Mouse (Mus musculus) urinary bladder, postnatal 10 days (tissue): Measurements from ENCODE around the gene Pzp.

ENCODE experiments used
- DNase-seq: peaks from one replicate; pipeline ENCODE4 v3.0.0; 2022; ENCODE audit warnings: low spot score

Gene Pzp

GRCm38 (mm10) chr6:128479463-128480454, 46.8 kb downstream of the Pzp start:
- DNase-seq, result peak; percentile 96

DNA sequence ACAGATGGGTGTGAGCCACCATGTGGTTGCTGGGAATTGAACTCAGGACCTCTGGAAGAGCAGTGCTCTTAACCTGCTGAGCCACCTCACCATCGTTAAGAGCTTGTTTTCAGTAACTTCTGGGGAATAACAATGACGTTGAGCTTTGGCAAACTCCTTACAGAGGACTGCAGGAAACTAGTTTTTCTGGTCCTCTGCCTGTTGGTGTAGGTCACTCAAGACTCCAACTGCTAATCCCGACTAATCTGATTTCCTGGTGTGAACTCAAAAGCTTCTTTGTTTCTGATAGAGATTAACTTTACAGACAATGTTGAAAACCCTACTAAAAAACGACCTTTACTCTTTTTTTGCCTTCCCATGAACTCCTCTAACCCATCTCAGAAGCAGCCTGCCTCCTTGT, 49.0 kb downstream of the Pzp start:
- DNase-seq, result no peak

GRCm38 (mm10) chr6:128474112-128474511, 52.4 kb downstream of the Pzp start:
- no peak for DNase-seq

DNA sequence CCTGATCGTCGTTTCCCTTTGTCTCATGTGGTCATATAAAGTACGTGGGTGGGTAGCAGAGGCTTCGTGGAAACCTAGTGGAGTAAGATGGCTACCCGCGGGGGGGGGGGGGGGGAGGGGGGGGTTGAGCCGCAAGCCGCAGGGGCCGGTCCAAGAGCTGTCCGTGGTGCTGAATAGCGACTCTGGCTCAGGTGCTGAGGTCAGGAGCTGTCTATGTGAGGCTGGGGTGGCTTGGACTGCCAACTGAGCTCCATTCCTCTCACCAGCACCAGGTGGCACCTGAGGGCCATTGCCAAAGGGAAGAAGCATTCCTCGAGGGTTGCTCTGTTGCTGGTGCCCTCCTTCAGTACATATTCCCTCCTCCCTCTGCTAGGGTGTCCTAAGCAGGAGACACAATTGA, 57.1 kb downstream of the Pzp start:
- DNase-seq, result no peak

- DNase-seq, result no peak
These were observed 59.2 kb downstream of the Pzp start for GRCm38 (mm10) chr6:128467298-128467697.

- no peak for DNase-seq
These were observed 60.0 kb downstream of the Pzp start for GRCm38 (mm10) chr6:128466563-128466962.

GRCm38 (mm10) chr6:128466043-128466442, 60.5 kb downstream of the Pzp start:
- DNase-seq, result no peak

DNA sequence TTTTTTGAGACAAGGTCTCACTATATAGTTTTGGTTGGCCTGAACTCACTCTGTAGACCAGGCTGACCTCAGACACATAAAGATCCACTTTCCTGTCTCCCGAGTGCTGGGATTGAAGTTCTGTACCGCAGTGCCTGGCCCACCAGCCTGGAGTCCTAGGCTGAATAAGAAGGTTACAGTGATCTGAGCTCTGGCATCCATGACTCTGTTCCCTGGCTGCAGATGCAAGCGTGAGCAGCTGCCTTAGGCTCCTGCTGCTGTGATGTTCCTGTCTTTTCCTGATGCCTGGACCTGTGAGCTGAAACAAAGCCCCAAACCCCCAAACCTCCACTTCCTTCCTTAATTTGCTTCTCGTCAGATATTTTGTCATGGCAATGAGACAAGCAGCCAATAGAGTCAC, 61.5 kb downstream of the Pzp start:
- no peak for DNase-seq

DNA sequence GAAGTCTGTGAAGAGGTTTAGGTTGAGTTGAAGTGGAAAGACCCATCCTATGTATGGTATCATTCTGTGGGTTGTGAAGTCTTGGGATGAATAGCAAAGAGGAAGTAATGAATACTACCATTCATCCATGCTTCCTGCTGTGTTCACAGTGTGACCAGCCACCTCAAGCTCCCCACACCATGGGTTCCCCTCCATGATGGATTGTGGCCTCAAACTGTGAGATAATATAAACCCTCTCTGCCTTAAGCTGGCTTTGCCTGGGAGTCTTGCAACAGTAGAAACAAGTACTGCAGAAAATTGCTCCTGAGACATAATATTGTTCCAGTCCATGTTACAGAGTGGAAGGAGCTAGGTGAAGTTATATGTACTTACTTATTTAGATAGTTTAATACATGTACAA, 64.9 kb downstream of the Pzp start:
- no peak for DNase-seq

GRCm38 (mm10) chr6:128460729-128461503, 65.6 kb downstream of the Pzp start:
- no peak for DNase-seq

GRCm38 (mm10) chr6:128460321-128460720, 66.2 kb downstream of the Pzp start:
- no peak for DNase-seq

DNA sequence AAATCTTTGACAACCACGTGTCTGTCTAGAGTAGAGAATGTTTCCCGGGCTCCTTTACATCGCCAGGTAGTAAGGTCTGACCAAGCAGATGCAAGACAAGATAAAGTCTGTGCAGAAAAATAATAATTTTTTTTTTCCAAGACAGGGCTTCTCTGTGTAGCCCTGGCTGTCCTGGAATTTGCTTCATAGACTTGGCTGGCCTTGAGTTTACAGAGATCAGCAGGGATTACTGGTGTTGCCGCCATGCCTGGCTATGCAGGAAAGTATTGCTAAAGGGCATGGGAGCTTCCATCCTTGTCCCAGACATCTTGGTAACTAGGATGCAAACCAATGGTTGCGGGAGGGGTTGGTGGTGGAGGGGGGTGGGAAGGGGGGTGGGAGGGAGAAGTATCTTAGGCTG, 69.3 kb downstream of the Pzp start:
- no peak for DNase-seq

DNA sequence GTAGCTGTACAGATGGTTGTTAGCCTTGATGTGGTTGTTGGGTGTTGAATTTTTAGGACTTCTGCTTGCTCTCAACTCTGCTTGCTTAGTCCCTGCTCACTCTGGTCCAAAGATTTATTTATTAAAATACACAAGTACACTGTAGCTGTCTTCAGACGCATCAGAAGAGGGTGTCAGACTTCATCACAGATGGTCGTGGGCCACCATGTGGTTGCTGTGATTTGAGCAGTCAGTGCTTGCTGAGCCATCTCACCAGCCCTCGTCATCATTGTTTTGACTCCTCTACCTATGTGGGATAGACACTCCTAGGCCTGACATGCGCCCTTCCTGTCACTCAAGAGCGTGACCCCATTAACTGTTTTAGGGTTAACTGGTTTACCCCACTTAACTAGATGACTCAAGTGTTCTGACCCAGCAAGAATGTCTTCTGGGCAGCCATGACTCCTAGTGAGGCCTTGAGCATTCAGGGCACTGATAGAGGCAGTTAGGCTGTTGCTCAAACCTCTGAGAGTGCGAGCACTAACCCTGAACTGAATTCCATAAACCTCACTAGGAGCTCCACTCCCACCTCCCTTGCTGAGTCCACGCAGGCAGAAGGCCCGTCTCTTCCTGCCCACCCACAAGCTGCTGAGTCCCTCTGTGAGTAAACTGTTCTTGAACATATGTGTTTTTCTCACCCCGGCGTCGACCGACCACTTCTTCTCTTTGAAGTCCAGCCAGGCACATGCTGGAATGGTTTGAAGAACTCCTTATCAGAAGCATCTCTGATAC, 70.5 kb downstream of the Pzp start:
- no peak for DNase-seq

GRCm38 (mm10) chr6:128447063-128447462, 79.5 kb downstream of the Pzp start:
- DNase-seq, result no peak

DNA sequence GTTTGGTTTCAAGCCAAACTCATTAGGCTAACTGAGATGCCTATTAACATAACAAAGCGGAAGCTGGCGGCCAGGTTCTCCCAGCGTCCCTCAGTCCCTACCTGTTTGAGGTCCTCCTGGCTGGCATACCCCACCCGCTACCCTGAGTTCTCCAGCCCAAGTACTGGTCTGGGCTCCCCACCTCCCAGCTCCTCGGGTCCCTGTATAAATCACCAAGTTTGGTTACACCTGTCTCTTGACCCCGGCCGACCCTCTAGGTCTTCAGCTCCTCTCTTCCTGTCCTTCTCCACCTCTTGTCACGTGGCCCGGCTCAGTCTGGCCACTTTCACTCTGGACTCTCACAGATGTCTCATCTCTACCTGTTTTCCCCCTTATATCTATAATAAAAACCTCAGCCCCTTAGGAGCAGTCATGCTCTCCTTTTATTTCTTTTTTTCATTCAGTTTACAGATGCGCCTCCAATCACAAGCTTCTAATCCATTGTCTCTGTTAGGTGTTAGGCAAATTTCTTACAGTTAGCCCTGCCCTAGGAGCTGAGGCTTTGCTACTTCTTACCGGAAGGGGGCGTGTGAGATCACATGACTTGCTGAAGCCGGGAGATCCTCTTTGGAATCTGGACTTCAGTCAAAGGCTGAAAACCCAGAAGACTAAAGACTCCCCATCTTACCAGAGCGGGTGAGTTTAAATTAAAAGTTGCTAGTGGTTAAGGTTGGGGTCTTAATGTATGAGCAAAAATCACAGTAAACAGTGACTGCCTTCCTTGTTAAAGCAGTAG, 80.6 kb downstream of the Pzp start:
- DNase-seq, result no peak

DNA sequence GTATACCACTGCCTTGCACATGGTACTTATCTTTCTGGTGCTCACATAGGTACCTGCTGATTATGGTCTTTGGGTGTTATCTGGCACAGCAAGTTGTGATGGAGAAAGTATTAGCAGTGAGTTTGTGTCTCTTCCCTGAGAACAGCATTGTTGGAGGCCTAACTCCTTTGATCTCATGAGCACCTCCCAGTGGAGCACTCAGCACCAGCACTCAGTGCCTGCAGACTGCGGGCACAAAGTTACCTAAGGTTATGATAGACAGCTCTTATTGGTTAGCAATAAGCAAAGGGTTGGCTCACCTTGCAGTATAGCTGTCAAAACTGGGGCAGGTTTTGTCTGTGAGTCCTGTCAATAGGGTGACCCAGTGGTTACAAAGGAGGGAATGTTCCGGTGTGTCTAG, 86.3 kb downstream of the Pzp start:
- no peak for DNase-seq

GRCm38 (mm10) chr6:128438871-128439341, 87.6 kb downstream of the Pzp start:
- DNase-seq, result no peak

GRCm38 (mm10) chr6:128438317-128438870, 88.1 kb downstream of the Pzp start, which contains the start of gene Fkbp4:
Fkbp4 (minus strand) TSS chr6:128438677.
- DNase-seq, result peak; percentile 70

- peak; percentile 16 for DNase-seq
These were observed 88.7 kb downstream of the Pzp start for GRCm38 (mm10) chr6:128437731-128438316.

GRCm38 (mm10) chr6:128437288-128437687, 89.2 kb downstream of the Pzp start:
- no peak for DNase-seq
